ENCODE assay signal across 32 mouse cellular contexts in the genomic region with DNA sequence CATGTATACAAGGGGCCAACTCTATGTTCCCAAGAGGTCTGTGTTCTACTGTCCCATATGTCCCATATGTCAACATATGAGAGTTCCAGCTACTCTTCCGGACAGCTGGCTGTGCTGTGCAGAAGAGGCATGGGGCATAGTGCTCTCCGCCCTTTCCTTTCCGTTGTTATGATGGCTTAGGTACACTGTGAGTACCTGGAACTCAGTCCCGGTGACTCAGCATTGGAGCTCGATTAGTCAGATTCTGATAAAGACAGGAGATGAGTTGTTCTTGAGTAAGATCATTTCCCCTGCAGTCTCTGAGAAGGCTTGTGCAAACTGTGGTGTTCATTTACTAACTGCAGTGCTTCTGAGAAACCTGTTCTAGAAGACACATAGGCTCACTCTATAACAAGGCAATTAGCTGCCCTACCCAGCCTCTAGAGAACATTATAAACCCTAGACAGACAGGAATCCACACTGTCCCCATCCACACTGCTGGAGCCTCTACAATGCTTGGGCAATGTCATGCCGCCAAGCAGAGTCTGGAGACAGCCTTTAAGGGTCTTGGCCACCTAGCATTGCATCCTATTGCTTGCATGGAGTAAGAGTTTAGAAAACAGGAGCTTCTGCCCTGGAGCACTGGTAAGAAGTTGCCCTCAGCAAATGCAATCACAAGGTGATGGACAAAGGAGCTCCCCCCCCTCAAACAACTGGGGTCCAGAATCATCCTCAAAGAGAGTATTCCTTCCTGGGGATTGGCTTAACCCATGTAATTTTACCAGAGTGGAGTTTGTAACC. TPM values are rescaled to one million over a fixed set of nuclear protein-coding genes. Genes with fewer than 3 reads are reported as not detected.
A peak's percentile ranks its signal among the peaks of the same experiment; 100 is the strongest.
DNase-seq lines count a peak whose midpoint lies in the region; ATAC-seq and TF ChIP-seq lines count a peak whose summit lies in the region.
"Had no signal": no experiment of that assay in that cellular context is flagged by ENCODE, and none has a peak within 500 bp of the region (broad histone marks: within the 10 kb centered on the region; RNA-seq: fewer than 3 reads in every experiment).

No protein-coding gene starts in this region.

- WGBS in liver, embryonic 16.5 days (ENCODE audit: insufficient replicate concordance): 34% methylated on average over 6 of the region's 6 CpGs
- WGBS in bone marrow, adult 2 months: 29% methylated on average over 6 of the region's 6 CpGs
- WGBS in thymus, adult 2 months: 88% methylated on average over 6 of the region's 6 CpGs
- WGBS in kidney, embryonic 14.5 days: 95% methylated on average over 6 of the region's 6 CpGs

- peaks cover 6% of the 10 kb centered on the region; the same call in 1 of the 2 replicates for H3K4me1 ChIP-seq in liver, embryonic 16.5 days (ENCODE audit: control insufficient read depth, low read depth, low read length)
- H3K4me1 ChIP-seq in bone marrow, adult 2 months (ENCODE audit: control insufficient read depth, insufficient read depth, low read length): peaks cover 8% of the 10 kb centered on the region
- H3K4me1 ChIP-seq in megakaryocyte, embryonic 14.5 days: peaks cover 99% of the 10 kb centered on the region
- peaks cover 6% of the 10 kb centered on the region for H3K4me1 ChIP-seq in thymus, adult 2 months (replicated peaks; ENCODE audit: control insufficient read depth, insufficient read depth, low read length)
- no peaks in the 10 kb centered on the region for H3K4me1 ChIP-seq in kidney, embryonic 14.5 days (ENCODE audit: control insufficient read depth, insufficient read depth, low read length)
- H3K4me1 ChIP-seq: forebrain, embryonic 12.5 days; kidney, embryonic 15.5 days; limb, embryonic 12.5 days; midbrain, embryonic 13.5 days; neural tube, embryonic 12.5 days had no signal

- TF ChIP-seq CTCF in bone marrow, adult 2 months (IDR thresholded peaks at IDR 0.05; ENCODE audit: control insufficient read depth, insufficient read depth, low read length): no peak
- no peak for TF ChIP-seq CTCF in thymus, adult 2 months (IDR thresholded peaks at IDR 0.05; ENCODE audit: borderline replicate concordance, control insufficient read depth, extremely low read depth, insufficient read depth, low read length, poor library complexity)

- TF ChIP-seq POLR2A in bone marrow, adult 2 months (IDR thresholded peaks at IDR 0.05; ENCODE audit: borderline replicate concordance, control insufficient read depth, low read depth, low read length): no peak
- no peak for TF ChIP-seq POLR2A in thymus, adult 2 months (IDR thresholded peaks at IDR 0.05; ENCODE audit: control insufficient read depth, extremely low read depth, insufficient read depth, low read length, poor library complexity)

- no peak overlapping the region for H3K9ac ChIP-seq in liver, embryonic 16.5 days (ENCODE audit: low read depth, low read length)
- no peak overlapping the region for H3K9ac ChIP-seq in kidney, embryonic 14.5 days (ENCODE audit: low read depth, low read length)
- H3K9ac ChIP-seq: embryonic facial prominence, embryonic 12.5 days; forebrain, embryonic 12.5 days; heart, embryonic 13.5 days; kidney, embryonic 15.5 days; limb, embryonic 12.5 days; liver, embryonic 14.5 days; midbrain, embryonic 13.5 days; neural tube, embryonic 12.5 days had no signal

- no peak overlapping the region for H3K4me3 ChIP-seq in liver, embryonic 16.5 days (ENCODE audit: low read depth, low read length)
- no peak overlapping the region for H3K4me3 ChIP-seq in bone marrow, adult 2 months (replicated peaks; ENCODE audit: control insufficient read depth, low read depth, low read length)
- peak overlapping the region; percentile 31 for H3K4me3 ChIP-seq in megakaryocyte, embryonic 14.5 days (replicated peaks)
- H3K4me3 ChIP-seq in thymus, adult 2 months (ENCODE audit: control insufficient read depth, insufficient read depth, low read length): no peak overlapping the region
- H3K4me3 ChIP-seq in kidney, embryonic 14.5 days (ENCODE audit: low read length): no peak overlapping the region
- H3K4me3 ChIP-seq: embryonic facial prominence, embryonic 12.5 days; forebrain, embryonic 12.5 days; heart, embryonic 13.5 days; kidney, embryonic 15.5 days; limb, embryonic 12.5 days; midbrain, embryonic 13.5 days; neural tube, embryonic 12.5 days had no signal

- no peaks in the 10 kb centered on the region for H3K9me3 ChIP-seq in liver, embryonic 16.5 days (replicated peaks; ENCODE audit: control insufficient read depth, low read length)
- H3K9me3 ChIP-seq in megakaryocyte, embryonic 14.5 days: no peaks in the 10 kb centered on the region
- no peaks in the 10 kb centered on the region for H3K9me3 ChIP-seq in kidney, embryonic 14.5 days (ENCODE audit: control insufficient read depth, low read length)
- H3K9me3 ChIP-seq: embryonic facial prominence, embryonic 12.5 days; forebrain, embryonic 12.5 days; heart, embryonic 13.5 days; kidney, embryonic 15.5 days; limb, embryonic 12.5 days; midbrain, embryonic 13.5 days; neural tube, embryonic 12.5 days had no signal

- no peaks in the 10 kb centered on the region for H3K36me3 ChIP-seq in liver, embryonic 16.5 days (ENCODE audit: control insufficient read depth, insufficient read depth)
- H3K36me3 ChIP-seq in megakaryocyte, embryonic 14.5 days (replicated peaks; ENCODE audit: low read length): no peaks in the 10 kb centered on the region
- H3K36me3 ChIP-seq in thymus, adult 2 months (ENCODE audit: control insufficient read depth, insufficient read depth, low read length): no peaks in the 10 kb centered on the region
- no peaks in the 10 kb centered on the region for H3K36me3 ChIP-seq in kidney, embryonic 14.5 days (ENCODE audit: control insufficient read depth, insufficient read depth, low read length)
- H3K36me3 ChIP-seq: embryonic facial prominence, embryonic 12.5 days; forebrain, embryonic 12.5 days; heart, embryonic 13.5 days; kidney, embryonic 15.5 days; limb, embryonic 12.5 days; midbrain, embryonic 13.5 days; neural tube, embryonic 12.5 days had no signal

- H3K4me2 ChIP-seq in liver, embryonic 16.5 days (ENCODE audit: low read depth, low read length): no peak overlapping the region
- H3K4me2 ChIP-seq in kidney, embryonic 14.5 days (replicated peaks; ENCODE audit: low read depth, low read length): no peak overlapping the region
- H3K4me2 ChIP-seq: embryonic facial prominence, embryonic 12.5 days; forebrain, embryonic 12.5 days; heart, embryonic 13.5 days; kidney, embryonic 15.5 days; limb, embryonic 12.5 days; midbrain, embryonic 13.5 days; neural tube, embryonic 12.5 days had no signal

- no peak for ATAC-seq in liver, embryonic 16.5 days (ENCODE audit: low read depth)
- no peak for ATAC-seq in kidney, embryonic 14.5 days (ENCODE audit: low FRiP score, low TSS enrichment)
- ATAC-seq: inflammation-experienced regulatory T-cells, adult 6 months; midbrain, embryonic 13.5 days; Patski had no signal

- no peaks in the 10 kb centered on the region for H3K27me3 ChIP-seq in liver, embryonic 16.5 days (ENCODE audit: control insufficient read depth, insufficient read depth, low read depth, low read length)
- no peaks in the 10 kb centered on the region for H3K27me3 ChIP-seq in megakaryocyte, embryonic 14.5 days (replicated peaks)
- no peaks in the 10 kb centered on the region for H3K27me3 ChIP-seq in thymus, adult 2 months (ENCODE audit: control insufficient read depth, insufficient read depth, low read length)
- H3K27me3 ChIP-seq in kidney, embryonic 14.5 days (ENCODE audit: control insufficient read depth, insufficient read depth, low read length): no peaks in the 10 kb centered on the region
- H3K27me3 ChIP-seq: embryonic facial prominence, embryonic 12.5 days; forebrain, embryonic 12.5 days; heart, embryonic 13.5 days; kidney, embryonic 15.5 days; limb, embryonic 12.5 days; midbrain, embryonic 13.5 days; neural tube, embryonic 12.5 days had no signal

- peak overlapping the region; percentile 29; the same call in 1 of the 2 replicates for H3K27ac ChIP-seq in liver, embryonic 16.5 days (ENCODE audit: low read length)
- H3K27ac ChIP-seq in bone marrow, adult 2 months (ENCODE audit: control insufficient read depth, insufficient read depth, low read depth, low read length, poor library complexity): peak overlapping the region; percentile 60; the same call in 1 of the 2 replicates
- no peak overlapping the region for H3K27ac ChIP-seq in thymus, adult 2 months (ENCODE audit: control insufficient read depth, insufficient read depth, low read length)
- H3K27ac ChIP-seq in kidney, embryonic 14.5 days (ENCODE audit: low read depth, low read length): no peak overlapping the region
- H3K27ac ChIP-seq: embryonic facial prominence, embryonic 12.5 days; forebrain, embryonic 12.5 days; heart, embryonic 13.5 days; kidney, embryonic 15.5 days; limb, embryonic 12.5 days; liver, embryonic 14.5 days; macrophage; midbrain, embryonic 13.5 days; neural tube, embryonic 12.5 days had no signal

- peak; percentile 31 for DNase-seq in adrenal gland, adult 2 months
- DNase-seq in adrenal gland, postnatal 10 days: no peak
- no peak for DNase-seq in liver
- DNase-seq in thymus, adult 2 months: no peak
- DNase-seq: adrenal gland, adult 8-10 months; cerebellum, adult 11-12 months; cerebellum, postnatal 14 days; heart, postnatal 14 days; kidney, postnatal 36 days; right cerebral cortex, postnatal 14 days; thymus, postnatal 14 days had no signal

RNA-seq across cellular contexts. Expression of gene Cxcr2, which starts 4.5 kb away (rescaled TPM):
- under 1 TPM in 1 of 2 experiments, not detected in 1; 0.21 TPM for total RNA-seq in adrenal gland, adult 2 months (2021)
- polyA plus RNA-seq in adrenal gland, adult 2 months (2012; rRNA removed): not detected in 2 replicates
- total RNA-seq in adrenal gland, postnatal 10 days (2021): 1 to 10 TPM in 1 of 2 experiments, under 1 TPM in 1; 0.48 to 1.6 TPM
- 1.8 and 2.7 TPM in 2 replicates for polyA plus RNA-seq in liver, embryonic 16.5 days (2015; fragmentation: Nextera tagmentation; extraction: Ambion mirVana)
- 5.0 and 26.1 TPM in 2 replicates for polyA plus RNA-seq in bone marrow, adult 2 months (2011; ENCODE audit: insufficient read depth, insufficient read length, low replicate concordance, missing spikeins)
- polyA plus RNA-seq in megakaryocyte, embryonic 14.5 days (2012; ENCODE audit: insufficient read depth, low replicate concordance): 0.70 TPM in 1 of 2 replicates, not detected in the other
- 0.74 and 2.2 TPM in 2 replicates for polyA plus RNA-seq in thymus, adult 2 months (2012; rRNA removed)
- 0.10 TPM in 1 of 2 replicates, not detected in the other for polyA plus RNA-seq in kidney, embryonic 14.5 days (2014; fragmentation: Nextera tagmentation; extraction: Ambion mirVana)
- total RNA-seq: gastrocnemius, adult 18-20 months; layer of hippocampus, adult 8-10 months had no signal
- polyA plus RNA-seq: forebrain, embryonic 12.5 days; heart, embryonic 13.5 days had no signal

RNA-seq across cellular contexts. Expression of gene Rufy4, which starts 24.0 kb away (rescaled TPM):
- 1 to 10 TPM; 1.0 to 2.2 TPM for total RNA-seq in adrenal gland, adult 2 months (2021)
- polyA plus RNA-seq in adrenal gland, adult 2 months (2012; rRNA removed): 0.45 and 0.90 TPM in 2 replicates
- 1 to 10 TPM; 3.4 to 4.3 TPM for total RNA-seq in adrenal gland, postnatal 10 days (2021)
- polyA plus RNA-seq in liver, embryonic 16.5 days (2015; fragmentation: Nextera tagmentation; extraction: Ambion mirVana): 0.14 TPM in 1 of 2 replicates, not detected in the other
- polyA plus RNA-seq in bone marrow, adult 2 months (2011; ENCODE audit: insufficient read depth, insufficient read length, low replicate concordance, missing spikeins): 1.1 and 2.6 TPM in 2 replicates
- polyA plus RNA-seq in megakaryocyte, embryonic 14.5 days (2012; ENCODE audit: insufficient read depth, low replicate concordance): 0.41 TPM in 1 of 2 replicates, not detected in the other
- 0.49 and 1.0 TPM in 2 replicates for polyA plus RNA-seq in thymus, adult 2 months (2012; rRNA removed)
- polyA plus RNA-seq in kidney, embryonic 14.5 days (2014; fragmentation: Nextera tagmentation; extraction: Ambion mirVana): not detected in 2 replicates
- total RNA-seq: ES-E14 had no signal
- polyA plus RNA-seq: inflammation-experienced regulatory T-cells, adult 6 months; macrophage had no signal

RNA-seq across cellular contexts. Expression of gene Tns1, which starts 25.0 kb away (rescaled TPM):
- total RNA-seq in adrenal gland, adult 2 months (2021): 100 to 1,000 TPM; 424 to 432 TPM
- polyA plus RNA-seq in adrenal gland, adult 2 months (2012; rRNA removed): 523 and 701 TPM in 2 replicates
- 100 to 1,000 TPM; 284 to 309 TPM for total RNA-seq in adrenal gland, postnatal 10 days (2021)
- 22.9 and 23.0 TPM in 2 replicates for polyA plus RNA-seq in liver, embryonic 16.5 days (2015; fragmentation: Nextera tagmentation; extraction: Ambion mirVana)
- polyA plus RNA-seq in bone marrow, adult 2 months (2011; ENCODE audit: insufficient read depth, insufficient read length, low replicate concordance, missing spikeins): 26.4 and 26.5 TPM in 2 replicates
- polyA plus RNA-seq in megakaryocyte, embryonic 14.5 days (2012; ENCODE audit: insufficient read depth, low replicate concordance): 13.2 and 21.9 TPM in 2 replicates
- polyA plus RNA-seq in thymus, adult 2 months (2012; rRNA removed): 117 and 122 TPM in 2 replicates
- polyA plus RNA-seq in kidney, embryonic 14.5 days (2014; fragmentation: Nextera tagmentation; extraction: Ambion mirVana): 40.1 and 59.2 TPM in 2 replicates

RNA-seq across cellular contexts. Expression of gene Cxcr1, which starts 45.1 kb away (rescaled TPM):
- not detected for total RNA-seq in adrenal gland, adult 2 months (2021)
- polyA plus RNA-seq in adrenal gland, adult 2 months (2012; rRNA removed): not detected in 2 replicates
- not detected for total RNA-seq in adrenal gland, postnatal 10 days (2021)
- 0.07 TPM in 1 of 2 replicates, not detected in the other for polyA plus RNA-seq in liver, embryonic 16.5 days (2015; fragmentation: Nextera tagmentation; extraction: Ambion mirVana)
- 2.7 TPM in 1 of 2 replicates, not detected in the other for polyA plus RNA-seq in bone marrow, adult 2 months (2011; ENCODE audit: insufficient read depth, insufficient read length, low replicate concordance, missing spikeins)
- polyA plus RNA-seq in megakaryocyte, embryonic 14.5 days (2012; ENCODE audit: insufficient read depth, low replicate concordance): not detected in 2 replicates
- not detected in 2 replicates for polyA plus RNA-seq in thymus, adult 2 months (2012; rRNA removed)
- polyA plus RNA-seq in kidney, embryonic 14.5 days (2014; fragmentation: Nextera tagmentation; extraction: Ambion mirVana): not detected in 2 replicates
- total RNA-seq: ES-E14; gastrocnemius, adult 18-20 months; gastrocnemius, postnatal 4 days; heart, postnatal 14 days; left cerebral cortex, postnatal 14 days had no signal
- polyA plus RNA-seq: embryonic facial prominence, embryonic 12.5 days; forebrain, embryonic 12.5 days; heart, embryonic 13.5 days; inflammation-experienced regulatory T-cells, adult 6 months; kidney, embryonic 15.5 days; limb, embryonic 12.5 days; liver, embryonic 14.5 days; lung, embryonic 16.5 days; macrophage; midbrain, embryonic 13.5 days; neural tube, embryonic 12.5 days; Patski had no signal

Comparison
In these comparisons a context has a peak if more than half of its experiments do, and no peak if none do; other contexts are left out.
1. H3K27ac ChIP-seq: peak in liver, embryonic 16.5 days (single experiment) and bone marrow, adult 2 months (single experiment); none in thymus, adult 2 months (single experiment) and kidney, embryonic 14.5 days (single experiment).